Mouse (Mus musculus) kidney, adult 2 months (tissue): ENCODE results near the gene Txnip. TPM values are rescaled to one million over a fixed set of nuclear protein-coding genes. Genes with fewer than 3 reads are reported as not detected.

ENCODE experiments used
- DNase-seq: peaks from one replicate; pipeline ENCODE4 v3.0.0; 2021
- H3K27ac ChIP-seq: fragments of 200-500 bp; 2 replicates; pipeline ENCODE4 v1.5.1; 2012; ENCODE audit warnings: low read depth, low read length, control low read depth, inconsistent platforms; ENCODE audit not compliant: insufficient read depth
- H3K27me3 ChIP-seq: fragments of 200-500 bp; replicated peaks from 2 replicates; pipeline ENCODE4 v1.6.1; 2012; ENCODE audit warnings: mild to moderate bottlenecking, moderate library complexity, low read length, inconsistent platforms; ENCODE audit not compliant: control insufficient read depth, insufficient read depth
- H3K36me3 ChIP-seq: fragments of 200-500 bp; 2 replicates; pipeline ENCODE4 v1.6.1; 2012; ENCODE audit warnings: mild to moderate bottlenecking, moderate library complexity, low read length, inconsistent platforms; ENCODE audit not compliant: control insufficient read depth, insufficient read depth
- H3K4me1 ChIP-seq: fragments of 200-500 bp; 2 replicates; pipeline ENCODE4 v1.6.1; 2011; ENCODE audit warnings: low read length; ENCODE audit not compliant: control insufficient read depth, insufficient read depth
- H3K4me3 ChIP-seq: fragments of 200-500 bp; 2 replicates; pipeline ENCODE4 v1.5.1; 2011; ENCODE audit warnings: mild to moderate bottlenecking, low read depth, low read length, control low read depth; ENCODE audit not compliant: insufficient read depth
- CTCF ChIP-seq: fragments of 200-500 bp; conservative IDR thresholded peaks from 2 replicates; pipeline ENCODE4 v1.5.1; 2011; ENCODE audit warnings: low read depth, mild to moderate bottlenecking, control low read depth, low read length, moderate library complexity, mixed read lengths; ENCODE audit not compliant: insufficient read depth, insufficient read length
- POLR2A ChIP-seq: fragments of 200-500 bp; IDR thresholded peaks from one replicate; pipeline ENCODE4 v1.6.1; 2011; ENCODE audit warnings: low read depth, low read length, control low read depth
- WGBS: fragments of 180-500 bp; shearing (Covaris S2); methylation state at CpG from one replicate; pipeline ENCODE4 v1.1.7; 2018; 5-methylcytosine and 5-hydroxymethylcytosine counted together
- polyA plus RNA-seq: library from polyadenylated mRNA; depleted of rRNA; stranded (reverse); fragments of >200 nt; gene quantifications from 2 replicates; pipeline ENCODE4 v1.2.3, GENCODE M21; 2012

Txnip gene
- polyA plus RNA-seq, 1 experiment, result 518 TPM

- WGBS, result 39% methylated on average over 6 of the region's 6 CpGs
- DNase-seq, result no peak
These were observed 37.9 kb downstream of the Txnip start for GRCm38 (mm10) chr3:96595661-96596060.

GRCm38 (mm10) chr3:96596228-96596707 is 38.5 kb downstream of the Txnip start, which contains the start of gene Ankrd34a:
Gene Ankrd34a (plus strand): TSS chr3:96596636.
- WGBS, result 4% methylated on average over 21 of the region's 23 CpGs
- H3K27me3 ChIP-seq, result 0 out of 2 replicates have a peak, but pooled peaks cover 1% of the 10 kb centered on the region
- DNase-seq, result peak; percentile 50

More at GRCm38 (mm10) chr3:96595661-96596060, 37.9 kb downstream of the Txnip start:
- Histone ChIP-seq H3K4me1 (0 out of 2 replicates have a peak, but pooled peaks cover 2% of the 10 kb centered on the region), H3K27me3 (0 out of 2 replicates have a peak, but pooled peaks cover 1% of the 10 kb centered on the region), H3K4me3 (no peak overlapping the region), H3K36me3 (no peaks in the 10 kb centered on the region), H3K27ac (no peak overlapping the region)
- TF ChIP-seq CTCF (no peak), POLR2A (no peak)

GRCm38 (mm10) chr3:96596855-96597254 is 39.1 kb downstream of the Txnip start:
- 0 out of 2 replicates have a peak, but pooled peaks cover 2% of the 10 kb centered on the region for H3K4me1 ChIP-seq
- H3K4me3 ChIP-seq, result peak overlapping the region; percentile 31; the same call in 1 of the 2 replicates
- no peak for DNase-seq
- no peaks in the 10 kb centered on the region for H3K36me3 ChIP-seq
- no peak for TF ChIP-seq POLR2A
- no peak for TF ChIP-seq CTCF
- 5% methylated on average over 11 of the region's 12 CpGs for WGBS
- 0 out of 2 replicates have a peak, but pooled peaks cover 1% of the 10 kb centered on the region for H3K27me3 ChIP-seq
- H3K27ac ChIP-seq, result no peak overlapping the region

More at GRCm38 (mm10) chr3:96596228-96596707, 38.5 kb downstream of the Txnip start, which contains the start of gene Ankrd34a:
- Histone ChIP-seq H3K4me1 (0 out of 2 replicates have a peak, but pooled peaks cover 2% of the 10 kb centered on the region), H3K4me3 (peak within 1 kb of the TSS; percentile 31), H3K36me3 (no peaks in the 10 kb centered on the region), H3K27ac (no peak within 1 kb of the TSS)
- TF ChIP-seq POLR2A (no peak), CTCF (no peak)

- H3K4me3 ChIP-seq, result peak overlapping the region; percentile 31
- 0 out of 2 replicates have a peak, but pooled peaks cover 2% of the 10 kb centered on the region for H3K4me1 ChIP-seq
- no peaks in the 10 kb centered on the region for H3K36me3 ChIP-seq
- H3K27ac ChIP-seq, result no peak overlapping the region
- H3K27me3 ChIP-seq, result 0 out of 2 replicates have a peak, but pooled peaks cover 1% of the 10 kb centered on the region
- DNase-seq, result peak; percentile 10
- TF ChIP-seq CTCF, result no peak
- TF ChIP-seq POLR2A, result no peak
- 1% methylated on average over 40 of the region's 40 CpGs for WGBS
These were observed 39.7 kb downstream of the Txnip start for GRCm38 (mm10) chr3:96597435-96597891.

GRCm38 (mm10) chr3:96598156-96599068 is 40.7 kb downstream of the Txnip start:
- TF ChIP-seq POLR2A (no peak), CTCF (no peak)
- WGBS, result 7% methylated on average over 54 of the region's 54 CpGs
- Histone ChIP-seq H3K27me3 (0 out of 2 replicates have a peak, but pooled peaks cover 1% of the 10 kb centered on the region), H3K4me3 (peak overlapping the region; percentile 31), H3K36me3 (no peaks in the 10 kb centered on the region), H3K27ac (no peak overlapping the region), H3K4me1 (no peaks in the 10 kb centered on the region)
- peak; percentile 78 for DNase-seq

GRCm38 (mm10) chr3:96599069-96599393 is 41.3 kb downstream of the Txnip start:
- TF ChIP-seq POLR2A (no peak), CTCF (no peak)
- Histone ChIP-seq H3K36me3 (no peaks in the 10 kb centered on the region), H3K27ac (no peak overlapping the region), H3K4me3 (no peak overlapping the region), H3K27me3 (0 out of 2 replicates have a peak, but pooled peaks cover 1% of the 10 kb centered on the region), H3K4me1 (no peaks in the 10 kb centered on the region)
- DNase-seq, result no peak
- WGBS, result 82% methylated on average over 8 of the region's 8 CpGs

- no peaks in the 10 kb centered on the region for H3K4me1 ChIP-seq
- no peak overlapping the region for H3K27ac ChIP-seq
- no peak overlapping the region for H3K4me3 ChIP-seq
- TF ChIP-seq CTCF, result no peak
- no peak for TF ChIP-seq POLR2A
- WGBS, result 97% methylated on average over 3 of the region's 3 CpGs
- H3K36me3 ChIP-seq, result no peaks in the 10 kb centered on the region
- H3K27me3 ChIP-seq, result 0 out of 2 replicates have a peak, but pooled peaks cover 1% of the 10 kb centered on the region
- no peak for DNase-seq
These were observed 41.7 kb downstream of the Txnip start for GRCm38 (mm10) chr3:96599411-96599810.
